Mouse (Mus musculus): ENCODE results near the gene Sik2.

GRCm38 (mm10) chr9:50920933-50921895, 87.7 kb downstream of the Sik2 start:
- no peak for TF ChIP-seq CTCF (IDR thresholded peaks at IDR 0.05; ENCODE audit: low read depth, low read length)
- no peak for TF ChIP-seq EP300 (IDR thresholded peaks at IDR 0.05; ENCODE audit: insufficient read depth, low read depth, low read length)

Data from ES-Bruce4 (cell line).